Mouse (Mus musculus) ES-E14 (cell line): Measurements from ENCODE around the gene Olfr6. TPM values are rescaled to one million over a fixed set of nuclear protein-coding genes. Genes with fewer than 3 reads are reported as not detected.

Experiments
- DNase-seq: peaks from one replicate; pipeline ENCODE4 v3.0.0-alpha.2; 2013; ENCODE audit warnings: low read depth, low spot score
- H3K27ac ChIP-seq: 2 replicates; pipeline ENCODE4 v1.5.1; 2012; ENCODE audit warnings: low read depth, mild to moderate bottlenecking, low read length, moderate library complexity, mixed read lengths; ENCODE audit not compliant: poor library complexity, insufficient read depth, severe bottlenecking
- H3K36me3 ChIP-seq: 2 replicates; pipeline ENCODE4 v1.6.1; 2012; ENCODE audit warnings: mild to moderate bottlenecking, low read length, moderate library complexity, mixed read lengths; ENCODE audit not compliant: control insufficient read depth, poor library complexity, insufficient read depth, severe bottlenecking
- H3K4me1 ChIP-seq, 2 experiments: fragments of 150-350 bp in 1 of 2; sonication (generic) in 1 of 2; 2 replicates each; pipeline ENCODE4 v1.6.1; 2012; ENCODE audit warnings: low read length in 2 of 2, mild to moderate bottlenecking in 1 of 2, mixed read lengths in 1 of 2; ENCODE audit not compliant: control insufficient read depth in 2 of 2, insufficient read depth in 2 of 2, poor library complexity in 1 of 2
- H3K4me3 ChIP-seq, 2 experiments: fragments of 150-350 bp in 1 of 2; sonication (generic) in 1 of 2; 2 replicates each; pipeline ENCODE4 v1.5.1; 2012; ENCODE audit warnings: low read length in 2 of 2, low read depth in 1 of 2, mild to moderate bottlenecking in 1 of 2, mixed read lengths in 1 of 2; ENCODE audit not compliant: insufficient read depth in 1 of 2, poor library complexity in 1 of 2, severe bottlenecking in 1 of 2
- H3K9ac ChIP-seq: 2 replicates; pipeline ENCODE4 v1.6.1; 2012; ENCODE audit warnings: low read depth, mild to moderate bottlenecking, low read length, mixed read lengths; ENCODE audit not compliant: poor library complexity, insufficient read depth, severe bottlenecking
- H3K9me3 ChIP-seq: fragments of 150-350 bp; sonication (generic); 2 replicates; pipeline ENCODE4 v1.6.1; 2012; ENCODE audit warnings: low read depth, mild to moderate bottlenecking, low read length; ENCODE audit not compliant: control insufficient read depth, insufficient read depth
- HCFC1 ChIP-seq: IDR thresholded peaks from 2 replicates; pipeline ENCODE4 v1.6.1; 2012; ENCODE audit warnings: low read length, inconsistent platforms, borderline replicate concordance; ENCODE audit not compliant: insufficient read depth
- in situ Hi-C, 2 experiments: fragments of 600-800 bp; cut with MboI; formaldehyde crosslinking; loops; one replicate each; pipeline ENCODE4 v1.15.1; 2025; ENCODE audit warnings: low sequenced_read_pairs in 2 of 2, inconsistent platforms in 1 of 2; ENCODE audit not compliant: unreplicated experiment in 2 of 2
- total RNA-seq: library from RNA; depleted of rRNA; stranded (reverse); fragments of 300-350 nt; gene quantifications from 2 replicates; pipeline ENCODE4 v1.2.3, GENCODE M21; 2012; rRNA removed

Gene Olfr6
- total RNA-seq, 1 experiment: not detected

GRCm38 (mm10) chr7:106907676-106908075 lies 56.1 kb downstream of the Olfr6 start, which contains the start of gene Olfr1532-ps1:
Olfr1532-ps1 (plus strand) TSS chr7:106908001.
- no peaks in the 10 kb centered on the region for H3K9me3 ChIP-seq
- TF ChIP-seq HCFC1: no peak
- no peaks in the 10 kb centered on the region for H3K4me1 ChIP-seq
- no peak within 1 kb of the TSS for H3K4me3 ChIP-seq
- no peak within 1 kb of the TSS for H3K27ac ChIP-seq
- no peak for DNase-seq
- in situ Hi-C loops: no loop called here
- H3K9ac ChIP-seq: no peak within 1 kb of the TSS
- H3K36me3 ChIP-seq: no peaks in the 10 kb centered on the region

Other genes with a start within 250 kb of the Olfr6 start
- gene Olfr695, start 247.5 kb downstream of the Olfr6 start, total RNA-seq: not detected in 2 replicates
- gene Olfr697, start 221.5 kb downstream of the Olfr6 start, total RNA-seq: not detected in 2 replicates
- not detected in 2 replicates for gene Olfr698, start 208.5 kb downstream of the Olfr6 start, total RNA-seq
- gene Olfr699, start 170.7 kb downstream of the Olfr6 start, total RNA-seq: 0.42 and 0.49 TPM in 2 replicates
- not detected in 2 replicates for gene Olfr700, start 155.1 kb downstream of the Olfr6 start, total RNA-seq
- 0.31 TPM in 1 of 2 replicates, not detected in the other for gene Olfr701, start 149.8 kb downstream of the Olfr6 start, total RNA-seq
- not detected in 2 replicates for gene Olfr702, start 130.0 kb downstream of the Olfr6 start, total RNA-seq
- gene Olfr703, start 120.6 kb downstream of the Olfr6 start, total RNA-seq: not detected in 2 replicates
- not detected in 2 replicates for gene Olfr704, start 100.8 kb downstream of the Olfr6 start, total RNA-seq
- gene Olfr705, start 87.0 kb downstream of the Olfr6 start, total RNA-seq: 0.13 and 0.26 TPM in 2 replicates
- not detected in 2 replicates for gene Olfr706, start 75.8 kb downstream of the Olfr6 start, total RNA-seq
- not detected in 2 replicates for gene Olfr707, start 62.7 kb downstream of the Olfr6 start, total RNA-seq
- gene Olfr1532-ps1, start 55.9 kb downstream of the Olfr6 start, total RNA-seq: not detected in 2 replicates
- not detected in 2 replicates for gene Olfr709-ps1, start 31.7 kb downstream of the Olfr6 start, total RNA-seq
- not detected in 2 replicates for gene Olfr710, start 15.6 kb downstream of the Olfr6 start, total RNA-seq
- gene Olfr711, start 11.5 kb upstream of the Olfr6 start, total RNA-seq: not detected in 2 replicates
- not detected in 2 replicates for gene Olfr2, start 42.1 kb upstream of the Olfr6 start, total RNA-seq
- not detected in 2 replicates for gene Olfr713, start 67.2 kb upstream of the Olfr6 start, total RNA-seq
- not detected in 2 replicates for gene Olfr714, start 107.0 kb upstream of the Olfr6 start, total RNA-seq
- not detected in 2 replicates for gene Olfr17, start 129.3 kb upstream of the Olfr6 start, total RNA-seq
- not detected in 2 replicates for gene Olfr715b, start 146.4 kb upstream of the Olfr6 start, total RNA-seq
- gene Olfr715, start 167.1 kb upstream of the Olfr6 start, total RNA-seq: not detected in 2 replicates
- not detected in 2 replicates for gene Olfr716, start 174.4 kb upstream of the Olfr6 start, total RNA-seq
- 1.1 and 1.2 TPM in 2 replicates for gene Nlrp14, start 203.1 kb upstream of the Olfr6 start, total RNA-seq
- gene Rbmxl2, start 245.5 kb upstream of the Olfr6 start, total RNA-seq: 82.7 and 100 TPM in 2 replicates